Mouse (Mus musculus) fibroblast of lung, adult 2 months (primary cell): Measurements from ENCODE around the gene BC061237.
"Not testable (repeated sequence)": the region's sequence is repeated elsewhere in the genome, so short reads cannot be mapped to it uniquely, and the experiment has no call there.

ENCODE experiments used
- DNase-seq: peaks from one replicate; pipeline ENCODE4 v3.0.0-alpha.2; 2011; ENCODE audit warnings: low read depth

BC061237 gene

GRCm38 (mm10) chr14:44492163-44492562 lies at the start of gene BC061237:
TSS of gene BC061237 (plus strand) at chr14:44492463.
- not testable (repeated sequence) for DNase-seq

- DNase-seq = not testable (repeated sequence)
Observed at GRCm38 (mm10) chr14:44517976-44518375, 25.7 kb downstream of the BC061237 start, which contains the start of gene Gm17093. TSS of gene Gm17093 (plus strand) at chr14:44518276.

GRCm38 (mm10) chr14:44547961-44548360 lies 55.7 kb downstream of the BC061237 start:
- DNase-seq = not testable (repeated sequence)
